Mouse (Mus musculus): ENCODE measurements at regions not wholly inside any gene's neighbourhood (a gene's known extent, or its start where the extent isn't known, plus 50 kb on each side); places are given as distances from the start of the nearest gene placed in this dataset.
A peak's percentile ranks its signal among the peaks of the same experiment; 100 is the strongest.

GRCm38 (mm10) chr2:172094159-172094558 lies 50.9 kb upstream of the Cbln4 start:
- DNase-seq (ENCODE audit: low read depth) = no peak

- no peak for DNase-seq (ENCODE audit: low read depth)
These were observed 60.8 kb upstream of the Cbln4 start for GRCm38 (mm10) chr2:172103881-172104655.

DNA sequence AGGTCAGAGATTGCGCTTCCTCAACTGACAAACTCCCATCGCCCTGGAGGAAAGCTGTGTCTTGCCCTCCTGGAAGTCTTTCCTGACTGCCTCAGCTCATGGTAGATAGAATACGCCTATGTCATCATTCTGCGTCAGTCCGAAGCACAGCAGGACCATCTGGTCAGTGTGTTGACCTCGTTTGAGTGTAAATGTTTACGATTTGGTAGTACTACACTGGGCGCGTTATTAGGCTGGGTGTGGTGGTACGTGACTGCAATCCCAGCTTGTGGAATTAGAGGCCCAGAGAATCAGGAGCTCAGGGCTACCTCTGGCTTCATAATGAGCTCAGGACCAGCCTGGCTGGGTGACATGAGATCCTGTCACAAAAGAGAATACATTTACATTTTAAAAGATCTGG lies 62.0 kb upstream of the Cbln4 start:
- DNase-seq (ENCODE audit: low read depth) = no peak

DNA sequence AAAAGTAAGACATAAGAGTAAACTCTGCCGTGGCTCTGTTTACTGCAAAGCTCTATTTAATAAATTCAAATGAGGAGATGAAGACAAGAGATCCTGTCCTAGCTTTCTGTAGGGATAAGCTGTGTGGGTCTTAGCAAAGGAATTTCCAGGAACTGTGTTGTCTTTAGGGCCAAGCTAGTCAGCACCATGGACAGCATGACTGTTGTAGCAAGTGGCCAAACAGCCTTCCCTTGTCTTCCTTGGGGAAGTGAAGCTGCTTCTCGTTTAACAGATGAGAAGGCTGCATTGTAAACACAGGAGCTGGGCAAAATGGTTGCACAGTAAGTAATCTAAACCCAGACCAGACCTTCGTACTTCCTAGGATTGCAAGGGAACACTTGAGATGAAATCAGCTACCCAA lies 67.4 kb upstream of the Cbln4 start:
- peak; percentile 82 for DNase-seq (ENCODE audit: low read depth)

DNA sequence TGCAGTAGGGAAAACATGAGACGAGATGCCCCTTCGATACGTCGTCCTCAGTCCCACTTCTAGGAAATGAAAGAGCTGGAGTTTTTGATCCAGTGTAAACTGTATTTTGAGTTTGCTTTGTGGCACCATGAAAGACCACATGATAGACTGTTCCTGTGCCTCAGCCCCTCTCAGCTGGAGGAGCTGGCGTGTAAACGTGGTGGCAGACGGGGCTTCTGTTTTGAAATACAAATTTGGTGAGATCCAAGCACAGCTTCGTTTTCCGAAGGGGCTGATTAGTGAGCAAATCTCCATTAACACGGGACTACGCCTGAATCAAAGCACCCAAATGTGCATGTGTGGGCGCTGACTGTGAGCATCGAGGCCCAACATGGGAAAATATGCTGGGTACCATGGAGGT lies 70.4 kb upstream of the Cbln4 start:
- no peak for DNase-seq (ENCODE audit: low read depth)

- no peak for DNase-seq (ENCODE audit: low read depth)
These were observed 72.4 kb upstream of the Cbln4 start for GRCm38 (mm10) chr2:172115604-172116206.

DNA sequence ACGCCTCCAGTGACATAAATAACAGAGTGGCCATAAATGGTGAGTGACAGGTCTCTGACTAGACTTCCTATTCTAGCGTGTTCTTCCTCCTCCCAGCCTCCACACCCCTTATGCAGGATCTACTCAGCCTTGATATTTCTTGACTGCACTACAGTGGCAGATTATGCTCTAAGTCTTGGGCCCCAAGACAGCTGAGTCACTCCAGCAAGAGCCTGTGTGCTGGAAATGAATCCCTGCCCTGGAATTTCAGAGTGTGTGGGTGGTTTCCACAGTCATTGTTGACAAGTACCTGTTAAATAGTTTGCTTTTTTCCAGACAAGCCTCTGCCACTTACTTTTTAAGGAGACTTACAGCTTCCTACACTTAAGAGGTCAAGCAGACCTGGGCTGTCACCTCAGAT lies 84.3 kb upstream of the Cbln4 start:
- DNase-seq (ENCODE audit: low read depth) = peak; percentile 69

- peak; percentile 63 for DNase-seq (ENCODE audit: low read depth)
These were observed 88.0 kb upstream of the Cbln4 start for GRCm38 (mm10) chr2:172131232-172131631.

- peak; percentile 95 for DNase-seq (ENCODE audit: low read depth)
These were observed 89.5 kb upstream of the Cbln4 start for GRCm38 (mm10) chr2:172132623-172133332.

GRCm38 (mm10) chr2:172140080-172140479 lies 96.8 kb upstream of the Cbln4 start:
- DNase-seq (ENCODE audit: low read depth) = peak; percentile 73

GRCm38 (mm10) chr2:172143269-172143668 lies 100.0 kb upstream of the Cbln4 start:
- no peak for DNase-seq (ENCODE audit: low read depth)

DNA sequence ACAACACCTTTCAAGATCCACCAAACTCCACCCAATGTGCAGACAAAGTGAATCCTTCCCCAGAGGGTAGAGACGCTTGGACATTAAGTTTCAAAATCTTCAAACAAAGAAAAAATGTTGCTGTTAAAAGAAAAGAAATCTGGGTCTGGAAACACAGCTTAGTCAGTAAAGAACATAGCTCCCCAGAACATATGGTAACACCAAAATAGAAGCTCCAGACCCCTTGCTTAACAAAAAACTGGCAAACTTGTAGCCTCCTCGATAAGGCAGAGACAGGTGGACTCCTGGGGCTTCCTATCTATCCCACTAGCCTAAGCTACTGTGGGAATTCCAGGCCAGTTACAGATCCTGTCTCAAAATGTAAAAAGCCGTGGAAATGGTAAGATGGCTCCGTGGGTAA lies 99.6 kb upstream of the Mc3r start:
- DNase-seq (ENCODE audit: low read depth) = no peak

GRCm38 (mm10) chr2:172149734-172150133 lies 98.6 kb upstream of the Mc3r start:
- no peak for DNase-seq (ENCODE audit: low read depth)

DNA sequence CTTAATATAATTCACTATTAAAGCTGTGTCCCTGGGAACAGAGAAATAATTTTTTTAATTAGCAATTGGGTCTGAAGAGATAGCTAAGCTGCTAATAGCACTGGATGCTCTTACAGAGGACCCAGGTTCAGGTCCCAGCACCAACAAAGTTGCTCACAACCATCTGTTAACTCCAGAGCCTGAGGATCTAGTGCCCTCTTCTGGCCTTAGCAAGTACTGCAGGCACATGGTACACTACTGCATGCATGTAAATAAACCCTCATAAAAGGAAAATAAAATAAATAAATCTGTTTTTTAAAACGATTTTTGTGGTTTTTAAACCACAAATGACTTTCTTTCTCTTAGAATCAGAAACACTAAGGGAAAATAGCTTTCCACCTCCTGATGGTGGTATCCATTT lies 97.4 kb upstream of the Mc3r start:
- no peak for DNase-seq (ENCODE audit: low read depth)

- DNase-seq (ENCODE audit: low read depth) = no peak
These were observed 88.4 kb upstream of the Mc3r start for GRCm38 (mm10) chr2:172159909-172160308.

DNA sequence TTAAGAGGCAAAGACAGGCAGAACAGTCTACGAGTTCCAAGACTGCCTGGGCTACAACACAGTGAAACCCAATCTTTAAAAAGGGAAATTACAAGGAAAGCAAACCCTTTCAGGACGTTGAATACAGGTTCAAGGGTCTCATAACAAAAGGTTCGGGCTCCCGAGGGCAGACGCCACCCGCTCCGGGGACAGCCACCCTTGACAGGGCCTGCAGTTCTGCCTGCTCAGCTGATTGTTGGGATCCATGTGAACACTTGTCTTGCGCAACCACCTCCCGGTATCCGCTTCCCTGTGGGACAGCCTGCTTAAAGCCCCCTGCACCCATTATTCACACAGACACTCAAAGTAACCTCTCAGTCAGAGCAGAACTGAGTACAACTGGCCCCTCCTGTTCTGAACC lies 70.9 kb upstream of the Mc3r start:
- DNase-seq (ENCODE audit: low read depth) = no peak

DNA sequence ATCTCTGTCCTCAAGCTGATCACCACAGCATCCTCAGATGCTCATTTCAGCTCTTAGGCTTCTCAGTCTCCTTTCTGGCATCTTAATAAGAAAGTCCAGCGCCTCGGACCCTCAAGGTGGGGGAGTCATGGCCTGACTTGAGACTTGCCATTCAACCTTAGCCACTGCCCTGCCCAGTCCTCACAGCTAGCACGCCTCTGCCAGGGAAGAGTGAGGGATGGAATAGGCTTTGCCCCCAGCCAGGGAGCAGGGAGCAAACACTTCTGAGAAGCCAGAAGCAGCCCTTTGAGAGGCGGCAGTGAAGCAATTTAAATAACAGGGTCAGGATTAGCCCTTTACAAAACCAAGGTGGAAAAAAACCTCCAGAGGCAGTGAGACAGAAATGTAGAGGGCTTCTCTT lies 69.0 kb upstream of the Mc3r start:
- no peak for DNase-seq (ENCODE audit: low read depth)

DNA sequence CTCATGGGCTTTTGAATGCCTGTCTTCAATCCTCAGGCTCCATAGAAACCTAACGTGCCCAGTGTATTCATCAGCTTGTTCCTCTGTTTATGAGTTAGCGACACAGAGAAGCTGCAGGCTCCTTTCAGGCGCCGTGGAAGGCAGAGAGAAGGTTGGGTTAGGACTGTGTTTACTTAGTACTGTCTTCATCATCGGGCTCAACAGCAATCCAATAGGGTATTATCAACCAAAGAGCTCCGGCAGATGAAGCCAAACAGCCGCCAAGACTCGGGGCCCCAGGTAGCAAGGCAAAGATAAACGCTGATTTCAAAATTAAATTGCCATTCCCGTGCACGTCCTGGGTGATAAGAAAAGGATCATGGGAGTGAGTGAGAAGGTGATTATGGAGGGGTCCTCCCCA lies 50.5 kb upstream of the Mc3r start:
- no peak for DNase-seq (ENCODE audit: low read depth)

Measured in NIH3T3 (cell line).